Mouse (Mus musculus): ENCODE measurements around the gene Ppp1r12c. TPM values are rescaled to one million over a fixed set of nuclear protein-coding genes. Genes with fewer than 3 reads are reported as not detected.

Ppp1r12c gene
- polyA plus RNA-seq, 1 experiment from 2014 or later = 49.7 TPM

GRCm38 (mm10) chr7:4470275-4471178 is 31.0 kb downstream of the Ppp1r12c start:
- Histone ChIP-seq H3K9me3 (no peaks in the 10 kb centered on the region), H3K4me3 (peak overlapping the region; percentile 46), H3K4me1 (replicated peaks) (peaks cover 16% of the 10 kb centered on the region), H3K4me2 (peak overlapping the region; percentile 70), H3K9ac (peak overlapping the region; percentile 70), H3K27ac (0 out of 2 replicates have a peak overlapping the region, but pooled peaks have one; percentile 1), H3K27me3 (peaks cover 60% of the 10 kb centered on the region), H3K36me3 (no peaks in the 10 kb centered on the region)
- peak; percentile 55 for ATAC-seq (ENCODE audit: low FRiP score)
- WGBS = 2% methylated on average over 35 of the region's 35 CpGs

GRCm38 (mm10) chr7:4467801-4468200 is 33.7 kb downstream of the Ppp1r12c start:
- no peak overlapping the region; the same call in 1 of the 2 replicates for H3K27ac ChIP-seq
- no peaks in the 10 kb centered on the region for H3K36me3 ChIP-seq
- no peaks in the 10 kb centered on the region for H3K9me3 ChIP-seq
- H3K4me1 ChIP-seq (replicated peaks) = peaks cover 16% of the 10 kb centered on the region
- H3K4me2 ChIP-seq = no peak overlapping the region
- no peak overlapping the region for H3K4me3 ChIP-seq
- ATAC-seq (ENCODE audit: low FRiP score) = no peak
- peaks cover 42% of the 10 kb centered on the region for H3K27me3 ChIP-seq
- WGBS = 72% methylated on average over 3 of the region's 3 CpGs
- H3K9ac ChIP-seq = no peak overlapping the region

- H3K36me3 ChIP-seq = no peaks in the 10 kb centered on the region
- WGBS = 20% methylated on average over 11 of the region's 12 CpGs
- H3K4me2 ChIP-seq = no peak overlapping the region
- H3K27ac ChIP-seq = no peak overlapping the region
- ATAC-seq (ENCODE audit: low FRiP score) = no peak
- H3K4me3 ChIP-seq = no peak overlapping the region
- no peaks in the 10 kb centered on the region for H3K9me3 ChIP-seq
- no peak overlapping the region for H3K9ac ChIP-seq
- H3K4me1 ChIP-seq (replicated peaks) = no peaks in the 10 kb centered on the region
- peaks cover 18% of the 10 kb centered on the region; the same call in 1 of the 2 replicates for H3K27me3 ChIP-seq
Measured at GRCm38 (mm10) chr7:4464194-4464824, 37.2 kb downstream of the Ppp1r12c start.

- no peak within 1 kb of the TSS for H3K27ac ChIP-seq
- WGBS = 76% methylated on average over 13 of the region's 16 CpGs
- no peaks in the 10 kb centered on the region for H3K36me3 ChIP-seq
- H3K4me1 ChIP-seq (replicated peaks) = no peaks in the 10 kb centered on the region
- peak within 1 kb of the TSS; percentile 22; the same call in 1 of the 2 replicates for H3K4me3 ChIP-seq
- H3K9me3 ChIP-seq = no peaks in the 10 kb centered on the region
- peak within 1 kb of the TSS; percentile 44 for H3K4me2 ChIP-seq
- H3K27me3 ChIP-seq = peaks cover 9% of the 10 kb centered on the region; the same call in 1 of the 2 replicates
- H3K9ac ChIP-seq = peak within 1 kb of the TSS; percentile 24; the same call in 1 of the 2 replicates
- peak; percentile 66 for ATAC-seq (ENCODE audit: low FRiP score)
Measured at GRCm38 (mm10) chr7:4460576-4461434, 40.7 kb downstream of the Ppp1r12c start, which contains the start of gene Eps8l1. Gene Eps8l1, plus strand, starts transcription at chr7:4460674.

GRCm38 (mm10) chr7:4452644-4453043 is 48.8 kb downstream of the Ppp1r12c start:
- Histone ChIP-seq H3K4me2 (no peak overlapping the region), H3K27me3 (no peaks in the 10 kb centered on the region), H3K9me3 (no peaks in the 10 kb centered on the region), H3K36me3 (no peaks in the 10 kb centered on the region), H3K4me3 (no peak overlapping the region), H3K27ac (no peak overlapping the region), H3K9ac (no peak overlapping the region), H3K4me1 (replicated peaks) (no peaks in the 10 kb centered on the region)
- ATAC-seq (ENCODE audit: low FRiP score) = no peak
- WGBS = 28% methylated on average over 4 of the region's 4 CpGs

- H3K27me3 ChIP-seq = no peaks in the 10 kb centered on the region
- H3K27ac ChIP-seq = no peak overlapping the region
- H3K9ac ChIP-seq = no peak overlapping the region
- no peaks in the 10 kb centered on the region for H3K36me3 ChIP-seq
- whole genome bisulfite sequencing = 12% methylated on average over 2 of the region's 2 CpGs
- no peak overlapping the region for H3K4me3 ChIP-seq
- no peak for ATAC-seq (ENCODE audit: low FRiP score)
- H3K9me3 ChIP-seq = no peaks in the 10 kb centered on the region
- no peak overlapping the region for H3K4me2 ChIP-seq
- H3K4me1 ChIP-seq (replicated peaks) = peaks cover 7% of the 10 kb centered on the region
Measured at GRCm38 (mm10) chr7:4449211-4449610, 52.3 kb downstream of the Ppp1r12c start.

GRCm38 (mm10) chr7:4448439-4448838 is 53.0 kb downstream of the Ppp1r12c start:
- H3K4me1 ChIP-seq (replicated peaks) = peaks cover 10% of the 10 kb centered on the region

GRCm38 (mm10) chr7:4447138-4447537 is 54.3 kb downstream of the Ppp1r12c start:
- H3K9me3 ChIP-seq = no peaks in the 10 kb centered on the region
- no peak overlapping the region for H3K9ac ChIP-seq
- no peak overlapping the region for H3K4me2 ChIP-seq
- no peak overlapping the region for H3K27ac ChIP-seq
- H3K4me3 ChIP-seq = no peak overlapping the region
- H3K27me3 ChIP-seq = no peaks in the 10 kb centered on the region
- 0% methylated on average over 1 of the region's 1 CpGs for WGBS
- H3K4me1 ChIP-seq (replicated peaks) = peaks cover 10% of the 10 kb centered on the region
- no peak for ATAC-seq (ENCODE audit: low FRiP score)
- peaks cover 20% of the 10 kb centered on the region for H3K36me3 ChIP-seq

More at GRCm38 (mm10) chr7:4448439-4448838, 53.0 kb downstream of the Ppp1r12c start:
- Histone ChIP-seq H3K9ac (no peak overlapping the region), H3K27me3 (no peaks in the 10 kb centered on the region), H3K27ac (no peak overlapping the region), H3K36me3 (peaks cover 7% of the 10 kb centered on the region), H3K4me2 (no peak overlapping the region), H3K4me3 (no peak overlapping the region), H3K9me3 (no peaks in the 10 kb centered on the region)
- ATAC-seq (ENCODE audit: low FRiP score) = no peak
- 83% methylated on average over 3 of the region's 3 CpGs for WGBS

GRCm38 (mm10) chr7:4445216-4445791 is 56.2 kb downstream of the Ppp1r12c start, which contains the start of gene Rdh13:
Gene Rdh13, minus strand, starts transcription at chr7:4445649.
- peaks cover 38% of the 10 kb centered on the region for H3K36me3 ChIP-seq
- peak within 1 kb of the TSS; percentile 70 for H3K4me3 ChIP-seq
- H3K4me1 ChIP-seq (replicated peaks) = peaks cover 10% of the 10 kb centered on the region
- peak; percentile 94 for ATAC-seq (ENCODE audit: low FRiP score)
- under 1% methylated on average over 35 of the region's 35 CpGs for WGBS
- H3K9me3 ChIP-seq = no peaks in the 10 kb centered on the region
- peak within 1 kb of the TSS; percentile 67 for H3K4me2 ChIP-seq
- H3K9ac ChIP-seq = peak within 1 kb of the TSS; percentile 83
- peak within 1 kb of the TSS; percentile 76 for H3K27ac ChIP-seq
- no peaks in the 10 kb centered on the region for H3K27me3 ChIP-seq

GRCm38 (mm10) chr7:4440549-4440948 is 60.9 kb downstream of the Ppp1r12c start:
- Histone ChIP-seq H3K4me1 (replicated peaks) (peaks cover 10% of the 10 kb centered on the region), H3K27me3 (no peaks in the 10 kb centered on the region), H3K36me3 (peaks cover 78% of the 10 kb centered on the region), H3K4me3 (no peak overlapping the region), H3K27ac (no peak overlapping the region), H3K4me2 (no peak overlapping the region), H3K9me3 (no peaks in the 10 kb centered on the region), H3K9ac (no peak overlapping the region)
- no peak for ATAC-seq (ENCODE audit: low FRiP score)
- 92% methylated on average over 10 of the region's 10 CpGs for WGBS

- WGBS = 89% methylated on average over 2 of the region's 2 CpGs
- no peak overlapping the region for H3K27ac ChIP-seq
- H3K4me1 ChIP-seq (replicated peaks) = no peaks in the 10 kb centered on the region
- no peaks in the 10 kb centered on the region for H3K9me3 ChIP-seq
- no peak for ATAC-seq (ENCODE audit: low FRiP score)
- H3K4me3 ChIP-seq = no peak overlapping the region
- no peak overlapping the region for H3K9ac ChIP-seq
- no peak overlapping the region for H3K4me2 ChIP-seq
- H3K36me3 ChIP-seq = peaks cover 92% of the 10 kb centered on the region
- H3K27me3 ChIP-seq = no peaks in the 10 kb centered on the region
Measured at GRCm38 (mm10) chr7:4437721-4438120, 63.8 kb downstream of the Ppp1r12c start.

Data from hindbrain, embryonic 13.5 days (tissue).